Mouse (Mus musculus): ENCODE results near the gene Alg13.

Gene Alg13

DNA sequence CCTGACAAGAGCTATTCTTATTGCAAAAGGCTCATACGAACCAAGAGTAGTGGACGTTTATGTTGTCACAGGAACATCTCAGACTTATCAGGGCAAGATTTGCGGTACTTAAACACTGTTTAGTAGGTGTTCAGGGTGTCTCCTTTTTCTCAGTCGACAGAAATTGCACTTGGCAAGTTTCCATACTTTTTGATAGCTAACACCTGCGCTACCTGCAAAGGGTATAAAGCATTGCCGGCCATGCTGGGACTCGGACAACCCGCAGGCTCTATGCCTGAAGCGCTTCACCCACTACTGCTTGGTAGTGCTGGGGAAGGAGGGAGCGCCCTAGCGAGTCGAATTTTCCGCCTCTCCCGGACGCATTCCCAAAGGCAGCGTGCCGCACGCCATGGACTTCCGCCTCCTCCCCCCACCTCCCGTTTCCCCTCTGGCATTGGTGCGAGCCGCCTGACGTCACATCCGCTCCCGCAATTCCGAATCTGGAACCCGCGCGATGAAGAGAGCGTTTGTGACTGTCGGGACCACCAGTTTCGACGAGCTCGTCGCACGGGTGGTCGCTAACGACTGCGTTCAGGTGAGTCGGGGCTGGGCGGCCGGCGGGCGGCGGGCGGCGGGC is at the start of gene Alg13:
Alg13 (plus strand) TSS at position 257 of the 616 bp plus-strand sequence.
- peak; percentile 75 for DNase-seq

GRCm38 (mm10) chrX:144268606-144269005 is 49.0 kb upstream of the Alg13 start:
- no peak for DNase-seq

- DNase-seq: no peak
Measured at GRCm38 (mm10) chrX:144301476-144301875, 16.1 kb upstream of the Alg13 start.

GRCm38 (mm10) chrX:144305659-144306058 is 11.9 kb upstream of the Alg13 start:
- DNase-seq: no peak

DNA sequence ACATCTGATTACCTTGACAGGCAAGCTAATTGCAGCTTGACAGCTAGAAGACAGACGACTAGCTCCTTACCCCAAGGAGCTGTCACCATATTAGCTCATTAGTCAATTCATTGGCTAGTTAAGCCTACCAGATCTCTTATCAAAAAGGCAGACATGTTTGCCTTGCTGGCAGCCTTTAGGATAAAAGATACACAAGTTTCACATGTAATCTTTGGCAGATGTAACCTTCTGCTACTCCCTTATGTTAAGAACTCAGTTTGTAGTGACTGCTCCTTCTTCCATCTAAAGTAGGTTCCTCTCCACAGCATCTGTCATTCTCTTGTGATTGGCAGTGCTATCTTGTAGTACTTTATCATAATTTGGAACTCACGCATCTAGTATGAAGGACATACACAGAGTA is 3.6 kb upstream of the Alg13 start:
- no peak for DNase-seq

GRCm38 (mm10) chrX:144315028-144315427 is 2.6 kb upstream of the Alg13 start:
- DNase-seq: no peak

- no peak for DNase-seq
Measured at GRCm38 (mm10) chrX:144316004-144316403, 1.6 kb upstream of the Alg13 start.

DNA sequence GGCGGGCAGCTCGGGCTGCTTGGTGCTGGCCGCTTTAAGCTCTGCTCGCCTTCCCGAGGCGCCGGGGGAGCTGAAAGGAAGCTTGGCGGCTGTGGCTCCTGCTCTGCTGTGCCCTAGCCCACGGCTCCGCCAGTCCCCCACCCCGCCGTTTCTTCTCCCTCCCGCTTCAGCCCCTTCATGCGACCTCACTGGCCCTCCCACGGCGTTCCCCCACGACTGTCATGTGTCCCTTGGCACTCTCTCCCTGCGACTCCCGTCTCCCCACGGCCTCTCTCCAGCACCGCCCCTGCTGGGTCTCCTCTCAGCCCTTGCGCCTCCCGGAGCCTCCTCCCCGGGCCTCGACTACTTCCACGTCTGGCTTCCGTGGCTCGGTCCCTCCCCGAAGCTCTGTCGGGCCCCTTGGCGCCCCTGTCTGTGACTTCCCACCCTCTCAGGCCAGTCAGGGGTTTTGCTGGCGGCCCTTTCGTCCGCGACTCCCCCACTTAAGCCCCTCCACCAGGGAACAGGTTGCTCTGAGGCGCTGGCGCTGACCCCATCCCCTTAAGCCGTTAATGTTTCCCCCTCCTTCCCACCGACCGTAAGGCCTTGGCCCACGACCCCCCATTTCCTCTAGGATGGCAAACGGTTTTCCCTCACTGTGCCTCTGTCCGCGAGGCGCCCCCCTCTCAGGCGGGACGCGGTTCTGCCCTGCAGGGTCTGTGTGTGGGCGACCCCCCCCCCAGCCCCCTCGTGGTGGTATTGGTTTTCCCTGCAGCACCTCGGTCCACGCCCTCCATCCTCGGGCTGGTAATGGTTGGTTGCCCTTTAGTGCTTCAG is 768 bp downstream of the Alg13 start:
- peak; percentile 30 for DNase-seq

- DNase-seq: no peak
Measured at GRCm38 (mm10) chrX:144319366-144319765, 1.8 kb downstream of the Alg13 start.

DNA sequence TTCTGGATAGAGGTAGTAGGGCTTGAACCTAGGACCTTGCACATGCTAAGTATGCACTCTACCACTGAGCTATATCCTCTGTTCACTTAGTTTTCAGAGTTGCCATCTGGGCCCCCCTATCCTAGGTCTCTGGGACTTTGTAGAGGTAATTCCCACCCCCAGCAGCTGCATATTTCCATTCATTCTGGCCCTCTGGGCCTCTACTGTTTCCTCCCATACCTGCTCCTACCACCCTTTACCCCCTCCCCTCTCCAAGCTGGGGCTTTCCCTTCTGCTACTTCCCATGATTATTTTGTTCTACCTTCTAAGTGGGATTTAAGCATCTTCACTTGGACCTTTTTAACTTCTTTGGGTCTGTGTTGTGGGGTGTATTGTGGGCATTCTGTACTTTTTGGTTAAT is 7.8 kb downstream of the Alg13 start:
- no peak for DNase-seq

GRCm38 (mm10) chrX:144335332-144336015 is 17.9 kb downstream of the Alg13 start:
- no peak for DNase-seq

DNA sequence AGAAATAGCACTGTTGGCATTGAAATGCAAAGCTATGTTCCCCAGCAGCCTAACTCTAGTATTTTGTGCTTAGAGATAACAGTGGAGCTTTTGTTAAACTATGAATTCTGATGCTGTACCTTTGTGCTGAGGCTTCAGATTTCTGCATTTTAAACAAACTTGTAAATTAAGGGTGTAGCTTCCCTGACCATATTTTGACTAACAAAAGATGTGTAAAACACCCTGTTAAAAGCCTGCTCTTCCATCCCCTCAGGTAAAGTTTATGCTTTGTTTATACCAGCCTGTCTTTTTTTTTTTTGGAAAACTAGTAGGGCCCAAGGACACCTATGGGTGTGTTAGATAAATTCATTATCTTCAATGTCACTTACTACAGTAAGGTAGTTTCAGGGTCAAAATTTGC is 20.3 kb downstream of the Alg13 start:
- no peak for DNase-seq

DNA sequence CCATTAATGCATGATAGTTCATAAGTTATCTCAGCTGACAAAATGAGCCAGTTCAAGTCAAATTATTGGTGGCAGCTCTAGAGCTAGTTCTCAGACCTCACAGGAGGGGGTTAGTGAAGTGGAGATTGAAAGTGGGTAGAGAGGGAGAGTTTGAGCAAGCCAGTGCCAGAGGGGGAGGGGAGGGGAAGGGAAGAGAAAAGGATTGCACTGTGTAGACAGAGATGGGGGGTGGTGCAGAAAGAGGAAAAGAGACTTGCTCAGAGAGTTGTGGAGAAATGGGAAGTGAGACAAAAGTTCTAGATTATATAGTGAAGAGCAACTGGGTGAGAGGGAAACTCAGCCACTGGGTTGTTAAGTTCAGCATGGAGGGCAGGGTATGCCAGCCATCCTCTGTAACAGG is 20.8 kb downstream of the Alg13 start:
- no peak for DNase-seq

DNA sequence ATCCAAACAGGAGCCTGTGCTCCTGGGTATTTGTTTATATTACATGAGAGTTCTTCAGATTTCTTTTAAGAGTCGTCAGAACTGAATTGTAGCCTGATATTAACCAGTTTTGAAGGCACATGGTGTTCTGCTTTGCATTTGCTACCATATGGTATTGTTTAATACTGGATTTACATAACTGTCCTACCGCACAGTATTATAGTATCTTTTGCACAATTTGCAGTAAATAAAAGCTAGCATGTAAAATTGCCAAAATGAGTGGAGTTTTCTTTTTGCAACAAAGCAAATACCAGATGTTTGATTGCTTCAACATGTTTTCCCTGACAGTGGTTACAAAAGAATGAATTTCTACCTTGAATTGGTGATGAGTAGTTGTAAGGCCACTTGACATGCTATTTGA is 56.6 kb downstream of the Alg13 start:
- DNase-seq: no peak

GRCm38 (mm10) chrX:144403526-144403925 is 85.9 kb downstream of the Alg13 start:
- peak; percentile 17 for DNase-seq

GRCm38 (mm10) chrX:144408036-144408435 is 90.4 kb downstream of the Alg13 start:
- DNase-seq: no peak

- no peak for DNase-seq
Measured at GRCm38 (mm10) chrX:144420259-144420658, 102.7 kb downstream of the Alg13 start.

DNA sequence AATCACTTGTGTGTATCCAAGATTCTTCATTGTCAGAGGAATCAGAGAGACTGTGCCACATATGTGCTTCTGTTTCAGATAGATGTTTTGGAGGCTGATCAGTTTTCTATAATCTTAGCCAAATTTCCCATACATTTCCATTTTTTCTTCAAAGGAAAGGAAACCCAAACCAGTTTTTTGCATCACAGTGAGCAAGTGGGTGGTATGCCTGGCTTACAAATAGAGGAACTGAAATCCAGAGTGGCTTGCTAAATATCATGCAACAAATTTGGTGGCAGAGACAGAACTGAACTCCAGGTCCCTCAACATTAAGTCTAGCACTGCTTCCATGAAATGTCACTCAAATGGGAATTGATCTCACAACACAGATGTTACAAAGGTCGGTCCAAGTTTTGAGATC is 103.5 kb downstream of the Alg13 start:
- no peak for DNase-seq

DNA sequence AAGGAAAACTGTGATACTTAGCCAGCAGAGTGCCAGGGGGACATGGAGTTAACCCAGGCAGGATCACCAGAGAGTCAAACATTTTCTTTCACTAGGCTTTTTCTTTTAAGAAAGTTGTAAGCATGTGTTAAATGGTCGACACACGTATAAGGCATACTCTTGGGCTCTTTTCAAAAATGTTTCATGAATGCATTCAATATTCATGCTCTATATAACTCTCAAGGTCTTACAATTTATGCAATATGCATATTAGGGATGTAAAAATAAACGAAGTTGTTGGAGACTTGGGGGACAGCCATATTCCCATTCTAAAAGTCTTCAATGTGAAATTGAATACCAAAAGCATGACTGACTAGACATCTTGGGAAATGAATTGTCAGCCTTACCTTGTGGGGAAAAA is 106.2 kb downstream of the Alg13 start:
- no peak for DNase-seq

Data from cerebellum, adult 11 months (tissue).